Mouse (Mus musculus): ENCODE measurements around the gene Cela3a. TPM values are rescaled to one million over a fixed set of nuclear protein-coding genes. Genes with fewer than 3 reads are reported as not detected.

The Cela3a gene
- polyA plus RNA-seq, 1 experiment from 2014 or later = not detected

GRCm38 (mm10) chr4:137379085-137379484 lies 30.5 kb downstream of the Cela3a start:
- ATAC-seq (ENCODE audit: low FRiP score) = no peak
- H3K4me1 ChIP-seq = no peaks in the 10 kb centered on the region; the same call in 1 of the 2 replicates
- H3K27ac ChIP-seq = no peak overlapping the region
- no peak overlapping the region for H3K4me2 ChIP-seq (replicated peaks)
- 82% methylated on average over 3 of the region's 3 CpGs for WGBS
- no peak overlapping the region for H3K4me3 ChIP-seq
- H3K27me3 ChIP-seq = no peaks in the 10 kb centered on the region
- no peaks in the 10 kb centered on the region for H3K9me3 ChIP-seq (replicated peaks)
- no peaks in the 10 kb centered on the region for H3K36me3 ChIP-seq
- no peak overlapping the region for H3K9ac ChIP-seq

GRCm38 (mm10) chr4:137377526-137378304 lies 31.9 kb downstream of the Cela3a start:
- Histone ChIP-seq H3K9me3 (replicated peaks) (no peaks in the 10 kb centered on the region), H3K4me2 (replicated peaks) (no peak overlapping the region), H3K9ac (no peak overlapping the region), H3K27ac (no peak overlapping the region), H3K4me1 (no peaks in the 10 kb centered on the region; the same call in 1 of the 2 replicates), H3K27me3 (no peaks in the 10 kb centered on the region), H3K4me3 (no peak overlapping the region), H3K36me3 (no peaks in the 10 kb centered on the region)
- WGBS = 81% methylated on average over 4 of the region's 4 CpGs
- no peak for ATAC-seq (ENCODE audit: low FRiP score)

- no peak overlapping the region for H3K4me2 ChIP-seq (replicated peaks)
- H3K9me3 ChIP-seq (replicated peaks) = no peaks in the 10 kb centered on the region
- H3K27me3 ChIP-seq = no peaks in the 10 kb centered on the region
- H3K9ac ChIP-seq = no peak overlapping the region
- 74% methylated on average over 2 of the region's 2 CpGs for WGBS
- H3K4me3 ChIP-seq = no peak overlapping the region
- H3K27ac ChIP-seq = no peak overlapping the region
- H3K36me3 ChIP-seq = no peaks in the 10 kb centered on the region
- no peaks in the 10 kb centered on the region; the same call in 1 of the 2 replicates for H3K4me1 ChIP-seq
- ATAC-seq (ENCODE audit: low FRiP score) = no peak
Measured at GRCm38 (mm10) chr4:137376778-137377177, 32.8 kb downstream of the Cela3a start.

GRCm38 (mm10) chr4:137375314-137376278 lies 34.0 kb downstream of the Cela3a start:
- Histone ChIP-seq H3K9ac (no peak overlapping the region), H3K27ac (0 out of 2 replicates have a peak overlapping the region, but pooled peaks have one; percentile 24), H3K9me3 (replicated peaks) (no peaks in the 10 kb centered on the region), H3K4me1 (0 out of 2 replicates have a peak, but pooled peaks cover under 1% of the 10 kb centered on the region), H3K4me2 (replicated peaks) (no peak overlapping the region), H3K36me3 (no peaks in the 10 kb centered on the region), H3K4me3 (no peak overlapping the region), H3K27me3 (no peaks in the 10 kb centered on the region)
- WGBS = 54% methylated on average over 19 of the region's 19 CpGs
- ATAC-seq (ENCODE audit: low FRiP score) = no peak

GRCm38 (mm10) chr4:137373711-137374110 lies 35.9 kb downstream of the Cela3a start:
- H3K4me2 ChIP-seq (replicated peaks) = no peak overlapping the region
- no peaks in the 10 kb centered on the region for H3K27me3 ChIP-seq
- no peaks in the 10 kb centered on the region for H3K9me3 ChIP-seq (replicated peaks)
- H3K36me3 ChIP-seq = no peaks in the 10 kb centered on the region
- H3K27ac ChIP-seq = no peak overlapping the region
- H3K4me3 ChIP-seq = no peak overlapping the region
- ATAC-seq (ENCODE audit: low FRiP score) = no peak
- 58% methylated on average over 6 of the region's 6 CpGs for WGBS
- H3K9ac ChIP-seq = no peak overlapping the region
- peaks cover 8% of the 10 kb centered on the region; the same call in 1 of the 2 replicates for H3K4me1 ChIP-seq

- no peak overlapping the region for H3K27ac ChIP-seq
- no peaks in the 10 kb centered on the region for H3K36me3 ChIP-seq
- no peaks in the 10 kb centered on the region for H3K9me3 ChIP-seq (replicated peaks)
- no peaks in the 10 kb centered on the region for H3K27me3 ChIP-seq
- peaks cover 12% of the 10 kb centered on the region for H3K4me1 ChIP-seq
- H3K9ac ChIP-seq = no peak overlapping the region
- ATAC-seq (ENCODE audit: low FRiP score) = no peak
- no peak overlapping the region for H3K4me3 ChIP-seq
- no peak overlapping the region for H3K4me2 ChIP-seq (replicated peaks)
- WGBS = 90% methylated on average over 16 of the region's 16 CpGs
Measured at GRCm38 (mm10) chr4:137371596-137372523, 37.7 kb downstream of the Cela3a start.

- peak; percentile 72; the same call in 1 of the 2 replicates for ATAC-seq (ENCODE audit: low FRiP score)
- Histone ChIP-seq H3K4me1 (peaks cover 12% of the 10 kb centered on the region), H3K27ac (no peak overlapping the region), H3K27me3 (no peaks in the 10 kb centered on the region), H3K9ac (peak overlapping the region; percentile 58), H3K4me2 (replicated peaks) (peak overlapping the region; percentile 71), H3K36me3 (no peaks in the 10 kb centered on the region), H3K4me3 (peak overlapping the region; percentile 32), H3K9me3 (replicated peaks) (no peaks in the 10 kb centered on the region)
- WGBS = 9% methylated on average over 28 of the region's 29 CpGs
Measured at GRCm38 (mm10) chr4:137369954-137370750, 39.4 kb downstream of the Cela3a start.

- Histone ChIP-seq H3K9me3 (replicated peaks) (no peaks in the 10 kb centered on the region), H3K4me1 (peaks cover 12% of the 10 kb centered on the region), H3K4me2 (replicated peaks) (no peak overlapping the region), H3K9ac (no peak overlapping the region; the same call in 1 of the 2 replicates), H3K27ac (no peak overlapping the region), H3K36me3 (no peaks in the 10 kb centered on the region), H3K4me3 (no peak overlapping the region), H3K27me3 (no peaks in the 10 kb centered on the region)
- no peak for ATAC-seq (ENCODE audit: low FRiP score)
- WGBS = 25% methylated on average over 1 of the region's 1 CpGs
Measured at GRCm38 (mm10) chr4:137368198-137368597, 41.4 kb downstream of the Cela3a start.

GRCm38 (mm10) chr4:137367275-137368088 lies 42.1 kb downstream of the Cela3a start:
- Histone ChIP-seq H3K27me3 (no peaks in the 10 kb centered on the region), H3K4me2 (replicated peaks) (no peak overlapping the region), H3K27ac (no peak overlapping the region), H3K36me3 (no peaks in the 10 kb centered on the region), H3K9ac (no peak overlapping the region; the same call in 1 of the 2 replicates), H3K9me3 (replicated peaks) (no peaks in the 10 kb centered on the region), H3K4me3 (no peak overlapping the region), H3K4me1 (peaks cover 12% of the 10 kb centered on the region)
- no peak for ATAC-seq (ENCODE audit: low FRiP score)
- WGBS = 58% methylated on average over 5 of the region's 5 CpGs

- Histone ChIP-seq H3K4me1 (peaks cover 12% of the 10 kb centered on the region), H3K36me3 (no peaks in the 10 kb centered on the region), H3K9ac (no peak overlapping the region), H3K27me3 (no peaks in the 10 kb centered on the region), H3K9me3 (replicated peaks) (no peaks in the 10 kb centered on the region), H3K4me3 (no peak overlapping the region), H3K27ac (no peak overlapping the region), H3K4me2 (replicated peaks) (no peak overlapping the region)
- ATAC-seq (ENCODE audit: low FRiP score) = no peak
- 87% methylated on average over 4 of the region's 4 CpGs for WGBS
Measured at GRCm38 (mm10) chr4:137366097-137366496, 43.5 kb downstream of the Cela3a start.

All from hindbrain, embryonic 12.5 days (tissue).